Mouse (Mus musculus): ENCODE data around the gene Abcf3. TPM values are rescaled to one million over a fixed set of nuclear protein-coding genes. Genes with fewer than 3 reads are reported as not detected.
A peak's percentile ranks its signal among the peaks of the same experiment; 100 is the strongest.

Gene Abcf3
- polyA plus RNA-seq (2016; fragmentation: Nextera tagmentation; extraction: Ambion mirVana), result 70.9 and 81.2 TPM in 2 replicates

GRCm38 (mm10) chr16:20548096-20548948 lies at the start of gene Abcf3:
Abcf3 (plus strand) TSS chr16:20548577.
- Histone ChIP-seq H3K27ac (no peak within 1 kb of the TSS), H3K4me3 (peak within 1 kb of the TSS; percentile 74), H3K36me3 (peaks cover 56% of the 10 kb centered on the region), H3K4me2 (replicated peaks) (peak within 1 kb of the TSS; percentile 92), H3K9me3 (no peaks in the 10 kb centered on the region), H3K27me3 (replicated peaks) (no peaks in the 10 kb centered on the region), H3K9ac (peak within 1 kb of the TSS; percentile 82), H3K4me1 (peaks cover 17% of the 10 kb centered on the region)
- under 1% methylated on average over 56 of the region's 56 CpGs for WGBS
- ATAC-seq (ENCODE audit: low FRiP score, low read depth), result peak; percentile 98

- peak within 1 kb of the TSS; percentile 74 for H3K27ac ChIP-seq
- H3K4me1 ChIP-seq, result peaks cover 12% of the 10 kb centered on the region
- H3K4me2 ChIP-seq (replicated peaks), result peak within 1 kb of the TSS; percentile 81
- H3K36me3 ChIP-seq, result peaks cover 32% of the 10 kb centered on the region
- WGBS, result under 1% methylated on average over 49 of the region's 49 CpGs
- H3K9me3 ChIP-seq, result no peaks in the 10 kb centered on the region
- peak within 1 kb of the TSS; percentile 87 for H3K4me3 ChIP-seq
- peak; percentile 93 for ATAC-seq (ENCODE audit: low FRiP score, low read depth)
- peak within 1 kb of the TSS; percentile 90 for H3K9ac ChIP-seq
- peaks cover 4% of the 10 kb centered on the region; the same call in 1 of the 2 replicates for H3K27me3 ChIP-seq (replicated peaks)
These were observed 49.5 kb upstream of the Abcf3 start, which contains the start of gene Eif2b5 for GRCm38 (mm10) chr16:20498677-20499475. Eif2b5 (plus strand) TSS chr16:20498817.

DNA sequence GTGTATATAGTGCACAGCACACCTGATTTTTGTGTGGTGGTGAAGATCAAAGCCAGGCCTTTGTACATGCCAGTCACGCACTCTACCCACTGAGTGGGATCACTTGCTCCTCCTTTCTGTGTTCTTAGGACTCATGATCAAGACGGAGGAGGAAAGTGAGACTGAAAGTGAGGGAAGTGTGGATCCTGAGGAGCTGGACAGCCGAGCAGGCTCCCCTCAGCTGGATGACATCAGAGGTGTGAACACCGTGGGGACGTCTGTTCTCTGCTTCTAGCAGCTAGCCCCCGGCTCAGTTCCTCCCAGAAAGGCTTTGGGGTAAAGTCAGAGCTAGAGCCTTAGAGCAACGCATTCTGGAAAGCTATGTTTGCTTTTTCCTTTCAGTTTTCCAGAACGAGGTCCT lies 42.4 kb upstream of the Abcf3 start:
- Histone ChIP-seq H3K4me2 (replicated peaks) (no peak overlapping the region), H3K9ac (no peak overlapping the region), H3K27ac (no peak overlapping the region), H3K27me3 (replicated peaks) (no peaks in the 10 kb centered on the region), H3K4me1 (no peaks in the 10 kb centered on the region), H3K4me3 (no peak overlapping the region), H3K36me3 (peaks cover 95% of the 10 kb centered on the region), H3K9me3 (no peaks in the 10 kb centered on the region)
- no peak for ATAC-seq (ENCODE audit: low FRiP score, low read depth)
- WGBS, result 90% methylated on average over 8 of the region's 8 CpGs

DNA sequence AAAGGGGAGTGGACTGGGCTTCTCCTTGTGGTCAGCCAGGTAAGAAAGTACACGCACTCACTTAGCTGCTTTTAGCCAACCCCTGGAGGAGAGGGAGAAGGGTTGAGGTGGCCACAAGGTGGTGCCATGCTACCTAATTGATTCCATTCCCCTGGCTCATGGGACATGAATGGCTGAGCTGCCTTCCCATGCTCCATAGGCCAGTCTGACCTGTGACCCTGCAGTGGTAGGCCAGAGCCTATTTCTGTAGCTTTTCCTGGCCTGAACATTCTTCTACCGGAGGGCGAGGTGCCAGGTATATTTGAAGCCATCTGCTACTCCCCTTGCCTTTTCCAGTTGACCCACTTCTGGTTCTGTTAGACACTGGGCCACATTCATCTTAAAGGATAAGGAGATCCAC lies 39.0 kb upstream of the Abcf3 start:
- Histone ChIP-seq H3K27me3 (replicated peaks) (no peaks in the 10 kb centered on the region), H3K4me2 (replicated peaks) (no peak overlapping the region), H3K27ac (no peak overlapping the region), H3K4me1 (no peaks in the 10 kb centered on the region), H3K9me3 (no peaks in the 10 kb centered on the region), H3K36me3 (peaks cover 69% of the 10 kb centered on the region), H3K4me3 (no peak overlapping the region), H3K9ac (no peak overlapping the region)
- 92% methylated on average over 3 of the region's 3 CpGs for WGBS
- no peak for ATAC-seq (ENCODE audit: low FRiP score, low read depth)

DNA sequence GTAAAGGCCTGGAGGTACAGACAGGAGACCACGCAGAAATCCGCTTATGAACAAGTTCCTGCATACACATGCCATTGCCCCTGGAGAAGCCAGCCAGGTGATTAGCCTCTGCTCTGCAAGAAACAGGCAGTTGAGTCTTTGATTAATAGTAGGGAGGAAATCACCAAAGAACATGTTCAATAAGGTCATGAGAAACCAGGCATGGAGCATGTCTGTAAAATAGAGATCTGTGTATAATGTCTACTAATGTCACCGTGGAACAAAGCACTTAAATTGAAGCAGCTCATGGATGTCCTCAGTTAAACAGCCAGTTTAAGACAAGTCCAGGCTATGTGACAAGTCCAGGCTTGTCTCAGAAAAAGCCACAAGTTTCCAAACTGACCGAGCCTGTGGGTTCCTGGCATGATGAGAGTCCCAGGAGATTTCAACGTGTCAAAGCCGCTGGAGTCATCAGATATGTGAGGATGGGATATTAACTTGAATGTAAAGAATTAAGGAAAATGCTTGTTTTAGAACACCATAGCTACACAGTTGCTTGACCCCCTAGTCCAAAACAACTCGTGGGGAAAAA lies 37.0 kb upstream of the Abcf3 start:
- H3K9ac ChIP-seq, result no peak overlapping the region
- no peak overlapping the region for H3K27ac ChIP-seq
- peaks cover 50% of the 10 kb centered on the region for H3K36me3 ChIP-seq

GRCm38 (mm10) chr16:20516032-20516431 lies 32.3 kb upstream of the Abcf3 start:
- Histone ChIP-seq H3K4me3 (peak overlapping the region; percentile 95), H3K9me3 (no peaks in the 10 kb centered on the region), H3K36me3 (peaks cover 20% of the 10 kb centered on the region), H3K4me2 (replicated peaks) (peak overlapping the region; percentile 92), H3K9ac (0 out of 2 replicates have a peak overlapping the region, but pooled peaks have one; percentile 96), H3K4me1 (peaks cover 22% of the 10 kb centered on the region), H3K27ac (no peak overlapping the region), H3K27me3 (replicated peaks) (no peaks in the 10 kb centered on the region)
- no peak for ATAC-seq (ENCODE audit: low FRiP score, low read depth)

More for the DNA sequence above, 37.0 kb upstream of the Abcf3 start:
- H3K9me3 ChIP-seq, result no peaks in the 10 kb centered on the region
- ATAC-seq (ENCODE audit: low FRiP score, low read depth), result no peak
- H3K4me2 ChIP-seq (replicated peaks), result no peak overlapping the region
- no peaks in the 10 kb centered on the region; the same call in 1 of the 2 replicates for H3K4me1 ChIP-seq
- 93% methylated on average over 7 of the region's 7 CpGs for WGBS
- no peak overlapping the region for H3K4me3 ChIP-seq
- H3K27me3 ChIP-seq (replicated peaks), result no peaks in the 10 kb centered on the region

- Histone ChIP-seq H3K9me3 (no peaks in the 10 kb centered on the region), H3K4me2 (replicated peaks) (peak within 1 kb of the TSS; percentile 92), H3K27ac (peak within 1 kb of the TSS; percentile 87), H3K36me3 (peaks cover 22% of the 10 kb centered on the region), H3K4me3 (peak within 1 kb of the TSS; percentile 95), H3K27me3 (replicated peaks) (no peaks in the 10 kb centered on the region), H3K9ac (peak within 1 kb of the TSS; percentile 96), H3K4me1 (peaks cover 22% of the 10 kb centered on the region)
- peak; percentile 92 for ATAC-seq (ENCODE audit: low FRiP score, low read depth)
- WGBS, result 0% methylated on average over 54 of the region's 55 CpGs
These were observed 31.6 kb upstream of the Abcf3 start, which contains the start of gene Dvl3 for GRCm38 (mm10) chr16:20516726-20517201. Dvl3 (plus strand) TSS chr16:20516982.

DNA sequence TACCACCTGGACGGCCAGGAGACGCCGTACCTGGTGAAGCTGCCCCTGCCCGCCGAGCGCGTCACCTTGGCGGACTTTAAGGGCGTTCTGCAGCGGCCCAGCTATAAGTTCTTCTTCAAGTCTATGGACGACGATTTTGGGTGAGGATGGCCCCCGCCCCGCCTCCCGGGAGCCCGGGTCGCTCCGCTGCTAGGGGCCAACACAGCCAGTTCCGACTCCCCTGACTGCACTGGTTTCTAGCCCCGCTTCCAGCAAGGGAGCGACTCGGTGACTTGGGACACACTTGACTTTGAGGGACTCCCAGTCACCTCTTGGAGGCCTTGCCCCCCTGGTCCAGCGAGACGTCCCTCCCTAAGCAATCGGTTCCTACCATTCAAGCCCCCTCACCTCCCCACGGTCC lies 31.2 kb upstream of the Abcf3 start:
- peaks cover 22% of the 10 kb centered on the region for H3K4me1 ChIP-seq
- peaks cover 26% of the 10 kb centered on the region for H3K36me3 ChIP-seq
- peak; percentile 28 for ATAC-seq (ENCODE audit: low FRiP score, low read depth)
- H3K27ac ChIP-seq, result peak overlapping the region; percentile 87
- WGBS, result 0% methylated on average over 26 of the region's 26 CpGs
- H3K9me3 ChIP-seq, result no peaks in the 10 kb centered on the region
- peak overlapping the region; percentile 95 for H3K4me3 ChIP-seq
- peak overlapping the region; percentile 96 for H3K9ac ChIP-seq
- peak overlapping the region; percentile 92 for H3K4me2 ChIP-seq (replicated peaks)
- no peaks in the 10 kb centered on the region for H3K27me3 ChIP-seq (replicated peaks)

- H3K4me3 ChIP-seq, result peak overlapping the region; percentile 95
- H3K4me2 ChIP-seq (replicated peaks), result peak overlapping the region; percentile 92
- ATAC-seq (ENCODE audit: low FRiP score, low read depth), result peak; percentile 69
- H3K4me1 ChIP-seq, result peaks cover 22% of the 10 kb centered on the region
- H3K36me3 ChIP-seq, result peaks cover 27% of the 10 kb centered on the region
- peak overlapping the region; percentile 87; the same call in 1 of the 2 replicates for H3K27ac ChIP-seq
- no peaks in the 10 kb centered on the region for H3K9me3 ChIP-seq
- 1% methylated on average over 6 of the region's 6 CpGs for WGBS
- H3K27me3 ChIP-seq (replicated peaks), result no peaks in the 10 kb centered on the region
- peak overlapping the region; percentile 96 for H3K9ac ChIP-seq
These were observed 30.5 kb upstream of the Abcf3 start for GRCm38 (mm10) chr16:20517701-20518374.

DNA sequence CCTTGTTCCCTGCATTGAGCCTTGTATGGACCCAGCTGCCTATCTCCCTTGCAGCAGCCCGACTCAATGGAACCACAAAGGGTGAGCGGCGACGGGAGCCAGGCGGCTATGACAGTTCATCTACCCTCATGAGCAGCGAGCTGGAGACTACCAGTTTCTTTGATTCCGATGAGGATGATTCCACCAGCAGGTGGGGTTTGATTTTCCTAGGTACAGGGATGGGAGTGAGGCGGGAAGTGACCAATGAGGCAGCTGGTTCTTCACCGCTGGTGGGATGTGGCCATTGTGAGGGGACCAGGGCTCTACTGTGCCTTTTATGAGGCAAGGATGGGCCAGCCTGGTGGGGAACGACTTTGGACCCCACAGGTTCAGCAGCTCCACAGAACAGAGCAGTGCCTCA lies 24.5 kb upstream of the Abcf3 start:
- Histone ChIP-seq H3K9ac (no peak overlapping the region), H3K27me3 (replicated peaks) (no peaks in the 10 kb centered on the region), H3K4me1 (peaks cover 9% of the 10 kb centered on the region), H3K4me3 (no peak overlapping the region), H3K27ac (no peak overlapping the region), H3K9me3 (no peaks in the 10 kb centered on the region), H3K36me3 (peaks cover 86% of the 10 kb centered on the region), H3K4me2 (replicated peaks) (no peak overlapping the region)
- no peak for ATAC-seq (ENCODE audit: low FRiP score, low read depth)
- 84% methylated on average over 10 of the region's 10 CpGs for WGBS

DNA sequence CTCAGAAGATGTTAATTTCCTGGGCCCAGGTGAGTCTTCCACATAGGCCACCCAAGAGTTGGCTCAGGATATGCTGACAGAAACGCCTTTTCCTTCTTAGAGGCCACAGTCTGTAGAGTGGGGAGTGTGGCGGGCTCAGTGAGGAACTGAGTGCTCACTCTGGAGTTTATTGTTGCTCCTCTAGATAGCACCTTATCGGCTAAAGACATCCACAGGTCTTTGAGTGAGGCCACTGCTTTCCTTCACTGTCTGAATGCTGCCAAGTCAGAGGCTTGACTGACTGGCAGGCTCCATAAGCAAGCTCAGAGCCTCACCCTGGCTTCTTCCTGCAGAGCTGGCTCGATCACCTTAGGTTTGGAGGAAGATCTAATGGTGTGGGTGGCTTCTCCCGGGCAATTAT lies 19.6 kb upstream of the Abcf3 start:
- Histone ChIP-seq H3K4me2 (replicated peaks) (no peak overlapping the region), H3K4me1 (no peaks in the 10 kb centered on the region), H3K9ac (no peak overlapping the region), H3K36me3 (peaks cover 96% of the 10 kb centered on the region), H3K27me3 (replicated peaks) (no peaks in the 10 kb centered on the region), H3K9me3 (no peaks in the 10 kb centered on the region), H3K4me3 (no peak overlapping the region), H3K27ac (no peak overlapping the region)
- WGBS, result 91% methylated on average over 5 of the region's 5 CpGs
- no peak for ATAC-seq (ENCODE audit: low FRiP score, low read depth)
